Mouse (Mus musculus) ES-E14 (cell line): ENCODE measurements around the gene Trim17. TPM values are rescaled to one million over a fixed set of nuclear protein-coding genes. Genes with fewer than 3 reads are reported as not detected.

Source experiments
- DNase-seq: peaks from one replicate; pipeline ENCODE4 v3.0.0-alpha.2; 2013; ENCODE audit warnings: low read depth, low spot score
- H3K27ac ChIP-seq: 2 replicates; pipeline ENCODE4 v1.5.1; 2012; ENCODE audit warnings: low read depth, mild to moderate bottlenecking, low read length, moderate library complexity, mixed read lengths; ENCODE audit not compliant: poor library complexity, insufficient read depth, severe bottlenecking
- H3K36me3 ChIP-seq: 2 replicates; pipeline ENCODE4 v1.6.1; 2012; ENCODE audit warnings: mild to moderate bottlenecking, low read length, moderate library complexity, mixed read lengths; ENCODE audit not compliant: control insufficient read depth, poor library complexity, insufficient read depth, severe bottlenecking
- H3K4me1 ChIP-seq, 2 experiments: fragments of 150-350 bp in 1 of 2; sonication (generic) in 1 of 2; 2 replicates each; pipeline ENCODE4 v1.6.1; 2012; ENCODE audit warnings: low read length in 2 of 2, mild to moderate bottlenecking in 1 of 2, mixed read lengths in 1 of 2; ENCODE audit not compliant: control insufficient read depth in 2 of 2, insufficient read depth in 2 of 2, poor library complexity in 1 of 2
- H3K4me3 ChIP-seq, 2 experiments: fragments of 150-350 bp in 1 of 2; sonication (generic) in 1 of 2; 2 replicates each; pipeline ENCODE4 v1.5.1; 2012; ENCODE audit warnings: low read length in 2 of 2, low read depth in 1 of 2, mild to moderate bottlenecking in 1 of 2, mixed read lengths in 1 of 2; ENCODE audit not compliant: insufficient read depth in 1 of 2, poor library complexity in 1 of 2, severe bottlenecking in 1 of 2
- H3K9ac ChIP-seq: 2 replicates; pipeline ENCODE4 v1.6.1; 2012; ENCODE audit warnings: low read depth, mild to moderate bottlenecking, low read length, mixed read lengths; ENCODE audit not compliant: poor library complexity, insufficient read depth, severe bottlenecking
- H3K9me3 ChIP-seq: fragments of 150-350 bp; sonication (generic); 2 replicates; pipeline ENCODE4 v1.6.1; 2012; ENCODE audit warnings: low read depth, mild to moderate bottlenecking, low read length; ENCODE audit not compliant: control insufficient read depth, insufficient read depth
- CHD2 ChIP-seq: IDR thresholded peaks from 2 replicates; pipeline ENCODE4 v1.6.1; 2014; ENCODE audit warnings: mild to moderate bottlenecking, low read depth, low read length, inconsistent platforms
- HCFC1 ChIP-seq: IDR thresholded peaks from 2 replicates; pipeline ENCODE4 v1.6.1; 2012; ENCODE audit warnings: low read length, inconsistent platforms, borderline replicate concordance; ENCODE audit not compliant: insufficient read depth
- MAFK ChIP-seq: IDR thresholded peaks from 2 replicates; pipeline ENCODE4 v1.6.1; 2014; ENCODE audit warnings: mild to moderate bottlenecking, low read depth, low read length, inconsistent platforms; ENCODE audit not compliant: insufficient read depth
- ZC3H11A ChIP-seq: IDR thresholded peaks from 2 replicates; pipeline ENCODE4 v1.6.1; 2012; ENCODE audit warnings: low read depth, mild to moderate bottlenecking, inconsistent platforms, low read length, borderline replicate concordance
- ZNF384 ChIP-seq: IDR thresholded peaks from 2 replicates; pipeline ENCODE4 v1.6.1; 2012; ENCODE audit warnings: low read depth, low read length, inconsistent platforms
- in situ Hi-C, 2 experiments: fragments of 600-800 bp; cut with MboI; formaldehyde crosslinking; loops; one replicate each; pipeline ENCODE4 v1.15.1; 2025; ENCODE audit warnings: low sequenced_read_pairs in 2 of 2, inconsistent platforms in 1 of 2; ENCODE audit not compliant: unreplicated experiment in 2 of 2
- total RNA-seq: library from RNA; depleted of rRNA; stranded (reverse); fragments of 300-350 nt; gene quantifications from 2 replicates; pipeline ENCODE4 v1.2.3, GENCODE M21; 2012

Gene Trim17
- total RNA-seq, 1 experiment, result 0.40 TPM

DNA sequence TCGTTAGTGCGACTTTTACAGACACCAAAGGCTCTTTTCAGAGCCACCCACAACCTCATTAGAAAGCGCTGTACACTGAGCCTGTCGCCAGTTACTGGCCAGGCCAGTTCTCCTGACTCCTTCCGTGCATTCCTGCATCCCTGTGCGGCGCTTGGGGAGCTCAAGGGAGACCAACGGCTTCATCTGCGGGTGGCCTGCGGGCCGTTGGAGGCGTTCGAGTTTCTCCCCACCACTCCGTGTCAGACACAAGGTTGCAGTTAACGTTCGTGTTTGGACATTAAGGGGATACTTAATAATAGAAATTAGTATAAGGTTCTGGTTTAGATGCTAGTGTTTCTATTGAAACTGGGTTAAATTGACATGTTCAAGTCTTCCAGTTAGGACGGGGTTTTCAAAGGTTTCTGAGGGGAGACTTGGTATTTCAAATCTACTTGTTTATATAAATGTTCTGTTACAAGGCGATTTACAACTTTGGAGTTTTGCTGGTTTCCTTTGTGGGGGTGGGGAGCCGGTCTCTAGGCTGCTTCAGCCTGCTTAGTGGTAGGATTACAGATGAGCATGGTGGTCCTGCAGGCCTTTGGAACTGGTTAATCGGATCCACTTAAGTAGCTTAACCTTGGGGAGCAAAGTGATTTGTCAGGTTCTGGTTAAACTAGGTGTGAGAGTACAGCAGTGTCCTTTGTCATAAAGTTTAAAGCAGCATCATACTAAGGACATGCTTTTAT lies 820 bp downstream of the Trim17 start:
- Histone ChIP-seq H3K36me3 (peaks cover 5% of the 10 kb centered on the region; the same call in 1 of the 2 replicates), H3K9ac (peak overlapping the region; percentile 94), H3K27ac (peak overlapping the region; percentile 92), H3K9me3 (no peaks in the 10 kb centered on the region), H3K4me3 (peak overlapping the region; percentile 65 to 94), H3K4me1 (peaks cover 0 to 3% of the 10 kb centered on the region in 2 experiments; a peak in 1 of 4 replicates)
- DNase-seq, result no peak
- TF ChIP-seq ZNF384, result no peak
- TF ChIP-seq CHD2, result no peak
- no peak for TF ChIP-seq MAFK
- no peak for TF ChIP-seq ZC3H11A
- no peak for TF ChIP-seq HCFC1
- in situ Hi-C loops, result no loop called here

DNA sequence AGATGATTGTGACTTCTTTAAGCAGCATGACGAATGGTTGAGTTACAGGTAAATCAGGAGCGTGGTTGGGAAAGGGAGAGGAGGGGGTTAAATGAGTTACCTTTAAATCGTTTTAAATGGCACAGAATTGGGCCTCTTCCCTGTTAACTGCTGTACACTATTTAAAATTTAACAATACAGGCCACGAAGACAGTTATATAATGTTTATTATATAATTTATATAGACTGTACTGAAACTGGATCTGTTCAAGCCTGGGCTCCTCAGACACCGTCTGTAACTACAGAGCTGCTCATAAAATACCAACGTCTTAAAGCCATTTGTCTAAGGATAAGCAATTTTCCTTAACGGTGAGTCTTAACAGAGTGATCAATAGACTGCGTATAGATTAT lies 1.4 kb downstream of the Trim17 start:
- H3K9me3 ChIP-seq, result no peaks in the 10 kb centered on the region
- TF ChIP-seq MAFK (no peak), ZC3H11A (no peak), HCFC1 (no peak), ZNF384 (no peak), CHD2 (no peak)
- in situ Hi-C loops, result no loop called here
- H3K4me1 ChIP-seq, result peaks cover 0 to 3% of the 10 kb centered on the region in 2 experiments; a peak in 1 of 4 replicates
- no peak overlapping the region for H3K27ac ChIP-seq
- H3K9ac ChIP-seq, result no peak overlapping the region
- DNase-seq, result no peak
- peaks cover 5% of the 10 kb centered on the region; the same call in 1 of the 2 replicates for H3K36me3 ChIP-seq
- peak overlapping the region; percentile 65 to 94 for H3K4me3 ChIP-seq

DNA sequence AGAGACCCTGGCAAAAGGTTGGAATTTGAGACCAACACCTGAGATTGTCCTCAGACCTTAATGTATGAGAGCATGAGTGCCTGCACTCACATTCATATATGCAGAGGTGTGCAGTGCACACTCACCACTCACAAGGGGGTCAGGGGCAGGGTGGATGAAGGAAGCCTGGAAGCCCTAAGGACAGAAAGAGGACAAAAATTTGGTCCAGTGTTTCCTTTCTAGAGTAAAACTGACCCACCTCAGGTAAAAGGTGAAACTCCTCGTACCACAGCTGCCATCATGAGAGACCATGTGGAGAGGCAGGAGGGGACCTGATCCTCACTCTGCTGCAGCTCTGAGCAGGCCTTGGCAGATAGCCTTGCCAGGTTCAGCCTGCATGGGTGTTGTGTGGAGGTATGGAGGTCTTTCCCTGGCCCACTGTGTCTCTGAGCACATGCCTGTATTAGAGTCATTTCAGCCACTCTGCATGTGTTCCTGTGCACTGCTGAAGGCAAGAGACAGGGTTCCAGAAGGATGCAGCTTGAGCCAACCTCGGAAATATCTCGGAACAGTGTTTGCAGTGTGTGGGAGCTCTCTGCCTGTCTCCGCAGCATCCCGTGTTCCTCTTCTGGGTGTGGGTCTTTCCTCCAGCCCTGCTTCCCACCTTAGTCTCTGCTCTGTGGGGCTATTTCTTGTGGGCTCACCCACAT lies 2.9 kb downstream of the Trim17 start:
- no peak overlapping the region for H3K4me3 ChIP-seq
- TF ChIP-seq ZNF384 (no peak), MAFK (no peak), HCFC1 (no peak), CHD2 (no peak), ZC3H11A (no peak)
- H3K36me3 ChIP-seq, result peaks cover 5% of the 10 kb centered on the region; the same call in 1 of the 2 replicates
- in situ Hi-C loops, result no loop called here
- no peaks in the 10 kb centered on the region for H3K9me3 ChIP-seq
- peaks cover 0 to 3% of the 10 kb centered on the region in 2 experiments; a peak in 2 of 4 replicates for H3K4me1 ChIP-seq
- H3K27ac ChIP-seq, result no peak overlapping the region
- no peak for DNase-seq
- H3K9ac ChIP-seq, result no peak overlapping the region

DNA sequence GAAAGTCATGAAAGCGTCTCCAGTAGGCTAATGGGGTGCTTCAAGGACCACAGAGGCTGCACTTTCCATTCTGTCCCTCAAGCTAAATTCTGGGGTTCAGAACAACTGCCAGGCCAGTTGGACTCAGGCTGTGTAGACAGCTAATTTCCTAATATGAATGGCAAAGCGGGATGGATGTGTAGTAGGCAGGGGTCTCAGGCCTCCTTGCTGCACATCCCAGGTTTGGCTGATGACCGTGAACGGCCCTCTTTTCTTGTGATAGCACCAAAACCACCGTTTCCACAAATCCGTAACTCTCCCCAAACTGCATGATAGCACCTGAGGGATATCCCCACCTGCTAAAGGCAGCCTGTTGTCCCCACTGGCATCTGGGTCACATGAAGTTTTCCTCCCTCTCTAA lies 4.1 kb downstream of the Trim17 start:
- in situ Hi-C loops, result no loop called here

More for the DNA sequence above, 4.1 kb downstream of the Trim17 start:
- Histone ChIP-seq H3K36me3 (peaks cover 5% of the 10 kb centered on the region; the same call in 1 of the 2 replicates), H3K9me3 (no peaks in the 10 kb centered on the region), H3K4me3 (no peak overlapping the region), H3K27ac (no peak overlapping the region), H3K9ac (no peak overlapping the region), H3K4me1 (peaks cover 0 to 3% of the 10 kb centered on the region in 2 experiments; a peak in 2 of 4 replicates)
- no peak for TF ChIP-seq MAFK
- no peak for TF ChIP-seq ZC3H11A
- DNase-seq, result no peak
